Mouse (Mus musculus): ENCODE measurements around the gene Cerkl.

GRCm38 (mm10) chr2:79351179-79352099 is 105.1 kb downstream of the Cerkl start:
- TF ChIP-seq CTCF (IDR thresholded peaks at IDR 0.05; ENCODE audit: borderline replicate concordance, extremely low read depth, insufficient read depth, insufficient read length) (no peak), POLR2A (IDR thresholded peaks at IDR 0.05; ENCODE audit: borderline replicate concordance, extremely low read depth, insufficient read depth, insufficient read length, poor library complexity, severe bottlenecking) (no peak)
